Mouse (Mus musculus) urinary bladder, postnatal 36 days (tissue): ENCODE results near the gene Flnb.

Source experiments
- DNase-seq, 2 experiments: peaks; one replicate each; pipeline ENCODE4 v3.0.0; 2022; ENCODE audit warnings: low spot score in 2 of 2, mixed read lengths in 1 of 2

The Flnb gene

DNA sequence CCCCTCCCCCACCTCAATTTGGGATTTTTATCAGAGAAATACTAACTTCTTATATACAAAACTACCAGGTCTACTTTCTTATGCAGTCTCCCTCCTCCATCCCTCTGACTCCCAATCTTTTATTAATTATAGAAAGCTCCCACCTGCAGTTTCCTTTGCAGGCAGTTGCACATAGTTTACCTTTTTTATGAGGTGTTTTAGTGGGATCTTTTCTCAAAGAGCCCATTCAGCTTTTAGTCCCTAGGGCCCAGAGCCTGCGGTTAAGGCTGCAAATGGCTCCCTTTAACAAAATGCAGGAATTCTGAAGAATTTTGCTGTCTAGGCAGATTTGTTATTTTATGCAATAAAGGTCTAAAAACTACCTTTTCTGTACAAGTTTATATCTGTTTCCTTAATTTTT lies 78.9 kb downstream of the Flnb start:
- no peak for DNase-seq

DNA sequence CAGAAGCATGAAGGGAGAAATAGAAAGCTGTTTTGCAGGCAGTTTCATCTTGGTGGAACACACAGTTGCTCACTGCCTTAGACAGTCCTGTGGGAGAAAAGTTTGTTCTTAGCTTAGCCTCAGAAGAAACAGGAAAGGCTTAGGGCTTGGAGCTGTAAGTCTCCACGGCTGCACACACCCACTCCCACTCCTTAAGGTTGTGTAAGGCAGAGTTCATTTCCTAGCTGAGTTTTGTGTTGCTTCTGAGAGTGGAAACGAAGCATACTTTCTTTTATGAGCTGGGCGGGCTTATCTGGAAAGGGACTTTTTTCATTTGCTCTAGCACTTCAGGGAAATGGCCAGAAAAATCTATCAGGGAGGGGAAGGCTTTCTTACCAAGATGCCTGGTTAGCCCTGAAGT lies 82.2 kb downstream of the Flnb start:
- peak in 1 of 2 experiments; percentile 15 for DNase-seq

DNA sequence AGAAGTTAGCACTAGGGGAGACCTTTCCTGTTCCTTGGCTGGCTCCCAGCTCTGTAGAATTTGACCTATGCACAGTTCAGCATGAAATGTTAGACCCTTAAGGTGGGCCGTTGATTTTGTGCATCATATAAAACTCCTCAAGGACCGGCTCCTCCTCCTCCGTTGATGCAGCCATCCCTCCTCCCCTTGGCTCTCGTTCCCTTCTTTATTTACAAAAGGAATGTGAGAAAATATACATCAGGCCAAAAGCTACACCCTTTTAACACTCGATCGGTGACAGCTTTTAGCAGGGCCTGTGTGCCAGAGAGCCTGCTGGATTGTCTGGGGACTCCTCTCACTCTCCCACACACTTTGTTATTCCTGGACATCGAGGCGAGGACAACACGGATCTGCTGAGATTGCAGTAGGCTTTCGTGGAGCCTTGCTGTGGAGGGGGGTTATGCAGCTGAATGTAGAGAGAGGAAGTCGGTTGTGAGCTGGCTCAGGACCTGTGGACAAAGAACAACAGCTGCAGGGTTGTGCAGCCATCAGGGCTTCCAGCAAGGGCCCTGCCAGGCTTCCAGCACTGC lies 82.8 kb downstream of the Flnb start:
- peak; percentile 31 to 36 for DNase-seq

DNA sequence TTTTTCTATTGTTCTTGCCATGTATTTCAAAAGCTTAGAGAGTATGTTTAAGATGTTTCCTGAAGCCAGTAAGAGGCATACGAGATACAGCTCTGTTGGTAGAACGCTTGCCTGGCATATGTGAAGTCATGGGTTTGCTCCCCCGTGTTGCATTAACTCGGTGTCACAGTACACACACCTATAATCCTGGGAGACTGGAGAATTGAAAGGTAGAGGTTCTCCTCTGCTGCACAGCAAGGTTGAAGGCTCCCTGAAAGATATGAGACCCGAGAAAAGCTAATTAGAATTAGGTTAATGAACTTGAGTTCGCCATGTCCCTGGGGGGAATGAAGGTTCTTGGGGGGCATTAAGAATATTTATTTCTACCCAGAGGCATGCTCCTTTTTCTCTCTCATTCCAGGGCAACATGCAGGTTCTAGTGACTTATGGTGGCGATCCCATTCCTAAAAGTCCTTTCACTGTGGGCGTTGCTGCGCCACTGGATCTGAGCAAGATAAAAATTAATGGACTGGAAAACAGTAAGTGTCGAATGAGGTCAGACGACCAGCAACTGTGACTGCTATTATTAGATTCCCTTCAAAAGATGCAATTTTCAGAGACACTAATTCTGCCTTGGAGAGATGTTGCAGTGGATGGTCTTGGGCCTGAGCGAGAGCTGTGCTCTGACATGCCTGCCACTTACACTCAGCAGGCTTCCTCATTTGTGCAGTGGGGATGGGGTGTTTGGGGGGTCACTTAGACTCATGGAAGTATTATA lies 83.9 kb downstream of the Flnb start:
- DNase-seq, result no peak

DNA sequence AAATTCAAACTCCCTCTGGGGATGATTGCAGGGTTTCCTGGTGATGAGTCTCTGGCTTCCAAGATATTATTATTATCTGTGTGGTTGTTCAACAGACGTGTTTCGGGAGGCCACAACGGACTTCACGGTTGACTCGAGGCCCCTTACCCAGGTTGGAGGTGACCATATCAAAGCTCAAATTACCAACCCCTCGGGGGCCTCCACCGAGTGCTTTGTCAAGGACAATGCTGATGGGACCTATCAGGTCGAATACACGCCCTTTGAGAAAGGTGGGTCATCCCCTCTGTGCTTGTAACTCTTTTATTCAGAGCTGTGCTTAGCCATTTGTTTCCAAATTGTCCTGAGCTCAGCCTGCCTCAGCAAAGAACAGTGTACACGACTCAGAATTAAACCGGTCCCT lies 89.3 kb downstream of the Flnb start:
- DNase-seq, result no peak

DNA sequence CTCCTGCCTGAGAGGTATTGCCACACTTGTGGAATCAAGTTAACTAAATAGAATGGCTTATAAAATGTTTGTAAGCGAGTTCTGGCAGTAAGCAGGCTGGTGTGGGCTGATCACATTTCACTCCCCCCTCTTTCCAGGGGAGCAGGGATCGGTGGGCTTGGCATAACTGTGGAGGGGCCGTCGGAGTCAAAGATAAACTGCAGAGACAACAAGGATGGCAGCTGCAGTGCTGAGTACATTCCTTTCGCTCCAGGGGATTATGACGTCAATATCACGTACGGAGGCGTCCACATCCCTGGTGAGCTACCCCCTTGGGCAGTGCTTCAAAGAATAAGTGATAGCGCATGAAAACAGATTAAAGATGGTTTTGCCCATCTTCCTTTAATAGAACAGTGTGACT lies 91.7 kb downstream of the Flnb start:
- no peak for DNase-seq

DNA sequence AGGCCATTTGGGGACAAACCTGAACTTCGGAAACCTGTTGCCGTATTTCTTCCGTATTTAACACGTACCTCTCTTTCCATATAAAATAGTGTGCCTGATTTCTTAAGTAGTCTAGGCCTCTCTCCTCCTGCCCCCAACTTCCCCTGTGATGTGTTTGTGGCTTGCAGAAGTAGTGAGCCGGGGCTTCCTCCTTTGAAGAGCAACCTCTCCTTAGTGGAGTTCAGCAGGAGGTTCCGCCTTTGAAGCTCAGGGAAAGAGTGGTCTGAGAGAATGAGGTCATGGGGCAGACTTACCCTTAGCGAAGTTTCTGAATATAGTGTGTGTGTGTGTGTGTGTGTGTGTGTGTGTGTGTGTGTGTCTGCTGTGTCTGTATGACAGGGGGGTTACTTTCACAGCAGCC lies 96.1 kb downstream of the Flnb start:
- DNase-seq, result no peak

DNA sequence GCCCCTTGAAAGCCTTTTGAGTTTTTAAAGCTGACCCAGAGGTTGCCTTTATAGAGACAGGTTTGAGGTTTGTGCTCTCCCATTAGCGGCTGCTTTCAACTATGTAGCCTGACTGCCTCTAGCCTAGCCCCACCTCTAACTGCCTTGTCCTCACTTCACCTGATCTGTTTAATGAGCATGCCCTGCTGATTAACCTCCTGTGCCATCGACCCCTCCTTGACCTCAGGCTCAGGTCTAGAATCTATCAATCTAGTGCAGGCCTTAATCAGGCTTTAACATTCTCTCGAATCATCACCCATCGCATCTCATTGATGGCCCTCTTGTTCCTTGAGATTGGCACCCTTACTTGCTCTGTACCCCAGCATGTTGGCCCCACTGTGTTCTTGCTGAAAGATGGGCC lies 96.7 kb downstream of the Flnb start:
- no peak for DNase-seq

DNA sequence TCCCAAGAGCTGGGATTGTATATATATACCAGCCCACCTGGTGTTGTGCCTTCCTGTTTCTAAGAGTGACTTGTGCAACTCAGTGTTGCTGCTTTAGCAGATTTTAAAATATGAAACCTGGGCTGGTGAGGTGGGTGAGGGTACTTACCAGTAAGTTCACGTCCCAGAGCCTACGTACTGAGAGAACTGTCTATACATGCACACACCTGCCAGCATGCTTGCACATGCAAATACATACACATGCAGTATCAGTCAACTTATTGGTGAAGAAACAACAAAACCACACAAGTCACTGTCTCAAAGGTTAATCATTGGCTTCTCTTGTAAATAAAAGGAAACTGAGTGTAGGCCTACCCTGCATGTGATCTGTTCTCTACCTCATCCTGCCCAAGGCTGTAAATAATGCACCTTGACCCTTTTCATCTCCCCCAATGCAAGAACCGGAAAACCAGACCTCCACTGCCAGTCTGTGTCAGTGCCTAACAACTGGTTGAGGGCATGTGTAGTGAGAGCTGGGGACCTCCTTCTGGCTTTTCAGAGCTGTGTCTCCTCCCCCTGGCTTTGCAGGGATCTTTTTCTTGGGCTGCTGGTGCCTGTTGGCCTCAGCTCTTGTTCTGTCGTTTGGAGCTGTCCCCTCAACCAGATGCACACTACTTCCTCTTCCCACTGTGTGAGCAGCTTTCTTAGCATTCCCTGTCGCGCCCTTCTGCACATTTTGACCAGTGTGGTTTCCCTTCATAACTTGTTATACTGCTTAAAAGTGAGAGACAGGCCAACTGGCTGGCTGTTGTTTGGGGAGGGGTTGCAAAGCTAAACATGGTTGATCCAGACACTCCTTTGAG lies 100.6 kb downstream of the Flnb start:
- DNase-seq, result no peak

DNA sequence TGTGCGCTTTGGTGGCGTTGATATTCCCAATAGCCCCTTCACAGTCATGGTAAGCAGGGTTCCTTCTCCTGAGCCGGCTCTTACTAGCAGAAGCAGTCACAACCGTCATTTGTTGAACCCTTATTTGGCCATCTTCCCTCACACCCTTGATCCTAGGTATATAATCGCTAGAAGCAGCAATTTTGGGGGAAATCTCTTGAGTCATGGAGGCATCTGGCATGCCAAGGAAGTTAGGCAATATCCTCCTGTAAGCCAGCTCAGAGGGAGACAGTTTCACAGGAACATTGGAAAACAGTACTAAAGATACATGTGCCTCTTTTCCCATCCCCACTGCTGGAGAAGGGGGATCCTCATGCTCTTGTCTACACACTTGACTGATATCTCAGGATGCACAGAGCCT lies 101.6 kb downstream of the Flnb start:
- no peak for DNase-seq

DNA sequence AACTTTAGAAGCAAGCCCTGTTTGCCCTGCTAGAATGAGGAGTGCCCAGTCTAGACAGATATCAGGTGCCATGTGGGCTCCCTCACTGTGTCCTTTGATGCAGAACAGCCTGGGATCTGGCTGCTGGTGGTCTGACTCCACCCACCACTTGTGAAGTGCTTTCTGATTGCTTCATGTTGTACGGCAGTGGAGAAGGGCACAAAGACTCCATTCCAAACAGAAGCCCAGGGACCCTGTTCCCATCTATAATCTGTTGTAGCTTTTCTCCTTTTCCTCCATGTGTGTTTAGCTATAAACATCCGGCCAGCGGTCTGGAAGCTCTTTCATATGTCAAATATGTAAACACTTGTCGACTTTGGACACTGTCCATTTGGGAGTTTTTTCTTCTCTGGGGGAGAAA lies 102.2 kb downstream of the Flnb start:
- no peak for DNase-seq

DNA sequence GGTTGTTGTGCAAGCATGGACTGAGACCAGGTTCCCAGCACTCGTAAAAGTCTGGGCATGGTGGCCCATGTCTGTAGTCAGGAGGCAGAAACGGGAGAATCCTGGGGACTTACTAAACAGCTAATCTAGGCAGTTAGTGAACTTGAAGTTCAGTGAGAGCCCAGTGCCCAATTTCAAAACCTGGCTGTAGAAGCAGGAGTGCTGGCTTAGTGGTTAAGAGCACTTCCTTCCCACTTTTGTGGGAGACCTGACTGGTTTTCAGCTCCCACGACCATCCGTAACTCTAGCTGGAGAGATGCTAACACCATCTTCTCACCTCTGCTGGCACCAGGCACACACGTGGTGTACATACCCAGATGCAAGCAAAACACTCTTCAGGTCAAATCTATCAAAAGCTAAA lies 103.7 kb downstream of the Flnb start:
- DNase-seq, result no peak

DNA sequence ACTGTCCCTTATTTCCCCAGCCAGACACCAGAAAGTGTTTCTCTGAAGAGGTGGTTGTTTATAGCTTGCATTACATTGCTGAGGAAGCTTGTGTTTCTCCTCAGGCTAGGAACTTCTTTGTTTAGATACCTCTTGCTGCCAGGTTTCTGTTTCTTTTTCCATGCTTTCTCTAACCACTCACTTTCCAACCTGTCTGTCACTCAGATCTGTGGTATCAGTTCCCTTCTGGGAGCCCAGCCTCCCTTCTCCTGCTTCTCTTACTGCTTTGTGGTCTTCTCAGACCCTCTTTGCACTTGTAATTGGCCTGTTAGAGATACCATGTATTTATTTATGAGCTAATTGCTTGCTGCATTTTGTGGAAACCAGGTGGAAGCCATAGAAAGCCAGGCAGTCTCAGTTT lies 105.9 kb downstream of the Flnb start:
- DNase-seq, result no peak

DNA sequence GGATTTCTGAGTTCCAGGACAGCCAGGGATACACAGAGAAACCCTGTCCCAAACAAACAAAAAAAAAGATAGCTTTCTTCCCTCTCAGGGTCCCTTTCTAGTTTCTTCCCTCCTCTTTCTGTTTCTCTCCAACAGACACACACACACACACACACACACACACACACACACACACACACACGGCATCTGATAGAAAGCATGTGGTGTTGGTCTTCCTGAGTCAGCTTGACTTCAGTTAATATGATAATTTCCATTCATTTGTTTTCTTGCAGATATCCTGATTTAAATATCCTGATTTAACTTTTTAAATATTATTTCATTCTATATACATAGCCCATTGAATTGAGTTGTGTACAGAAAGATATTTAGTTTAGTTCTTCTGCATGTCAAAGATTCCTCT lies 110.6 kb downstream of the Flnb start:
- DNase-seq, result no peak

DNA sequence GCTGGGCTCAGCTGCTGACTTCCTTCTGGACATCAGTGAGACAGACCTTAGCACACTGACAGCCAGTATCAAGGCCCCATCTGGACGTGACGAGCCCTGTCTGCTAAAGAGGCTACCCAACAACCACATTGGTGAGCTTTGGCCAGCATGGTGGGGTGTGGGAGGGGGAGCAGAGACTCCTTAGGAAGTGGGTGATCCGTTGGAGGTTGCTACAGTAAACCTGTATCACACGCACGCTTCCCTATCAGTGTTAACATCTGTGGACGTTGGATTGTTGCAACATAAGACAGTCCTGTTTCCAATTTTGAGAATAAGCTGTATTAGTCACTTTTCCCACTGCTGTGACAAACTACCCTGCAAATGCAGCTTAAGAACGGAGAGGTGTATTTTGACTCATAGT lies 111.3 kb downstream of the Flnb start:
- no peak for DNase-seq

DNA sequence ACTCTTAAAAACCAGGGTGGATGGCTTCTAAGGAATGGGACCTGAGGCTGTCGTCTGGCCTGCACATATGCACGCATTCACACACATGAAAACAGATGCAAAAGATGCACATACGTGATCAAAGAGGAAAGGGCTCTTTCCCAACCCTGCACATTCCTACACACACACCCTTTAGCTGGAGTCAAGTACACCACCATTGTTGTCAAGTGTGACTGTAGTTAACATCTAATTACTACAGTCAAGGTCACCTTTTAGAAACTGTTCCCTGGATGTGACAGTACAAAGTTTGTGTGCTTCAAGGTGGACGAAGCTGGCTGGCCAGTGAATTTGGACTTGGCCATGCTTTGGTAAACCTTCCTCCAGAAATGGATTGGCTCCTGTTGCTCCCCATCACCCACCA lies 114.4 kb downstream of the Flnb start:
- no peak for DNase-seq

DNA sequence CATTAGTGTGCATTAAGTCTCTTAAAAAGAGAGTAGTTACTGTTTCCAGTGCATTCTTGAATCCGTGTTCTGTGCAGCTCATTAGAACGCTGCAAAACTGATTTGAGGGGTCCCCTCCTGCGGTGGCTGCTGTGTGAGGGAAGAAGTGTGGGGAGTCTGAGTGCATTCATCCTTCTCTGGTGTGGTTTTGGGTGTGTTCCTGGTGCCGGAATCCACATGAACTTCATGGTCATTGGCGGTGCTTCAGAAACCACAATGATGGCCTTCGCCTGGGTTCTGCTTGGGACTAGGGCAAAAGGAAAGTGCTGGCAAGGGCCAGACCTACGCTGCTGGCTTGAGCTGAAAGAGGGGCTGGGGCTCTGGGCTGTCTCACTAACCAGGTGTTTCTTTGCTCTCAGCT lies 116.4 kb downstream of the Flnb start:
- no peak for DNase-seq

DNA sequence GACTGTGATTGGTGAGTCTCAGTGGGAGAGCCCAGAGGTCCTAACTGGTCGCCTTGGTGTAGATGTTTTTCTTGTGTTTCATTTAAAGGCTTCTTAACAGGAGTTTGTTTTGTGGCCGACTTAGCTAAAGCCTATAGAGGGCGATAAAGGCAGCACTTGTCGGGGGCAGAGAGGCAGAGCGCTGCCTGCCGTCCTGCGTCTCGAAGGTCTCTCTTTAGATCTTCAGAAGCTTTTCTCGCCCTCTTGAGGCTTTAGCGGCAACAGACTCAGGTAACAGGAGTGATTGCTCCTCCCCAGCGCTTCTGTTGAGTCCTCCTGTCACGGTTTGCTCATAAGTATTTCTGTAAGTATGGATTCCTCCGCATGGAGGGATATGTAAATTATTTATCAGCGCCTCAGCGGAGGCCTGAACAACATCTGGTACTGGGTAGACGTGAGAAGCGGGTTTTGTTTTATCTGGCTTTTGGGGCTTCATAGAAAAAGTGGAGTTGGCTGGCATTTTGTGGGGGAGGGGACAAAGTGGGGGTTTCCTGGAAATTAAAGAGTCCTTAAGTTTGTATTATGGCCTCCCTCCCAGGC lies 119.4 kb downstream of the Flnb start:
- no peak for DNase-seq

DNA sequence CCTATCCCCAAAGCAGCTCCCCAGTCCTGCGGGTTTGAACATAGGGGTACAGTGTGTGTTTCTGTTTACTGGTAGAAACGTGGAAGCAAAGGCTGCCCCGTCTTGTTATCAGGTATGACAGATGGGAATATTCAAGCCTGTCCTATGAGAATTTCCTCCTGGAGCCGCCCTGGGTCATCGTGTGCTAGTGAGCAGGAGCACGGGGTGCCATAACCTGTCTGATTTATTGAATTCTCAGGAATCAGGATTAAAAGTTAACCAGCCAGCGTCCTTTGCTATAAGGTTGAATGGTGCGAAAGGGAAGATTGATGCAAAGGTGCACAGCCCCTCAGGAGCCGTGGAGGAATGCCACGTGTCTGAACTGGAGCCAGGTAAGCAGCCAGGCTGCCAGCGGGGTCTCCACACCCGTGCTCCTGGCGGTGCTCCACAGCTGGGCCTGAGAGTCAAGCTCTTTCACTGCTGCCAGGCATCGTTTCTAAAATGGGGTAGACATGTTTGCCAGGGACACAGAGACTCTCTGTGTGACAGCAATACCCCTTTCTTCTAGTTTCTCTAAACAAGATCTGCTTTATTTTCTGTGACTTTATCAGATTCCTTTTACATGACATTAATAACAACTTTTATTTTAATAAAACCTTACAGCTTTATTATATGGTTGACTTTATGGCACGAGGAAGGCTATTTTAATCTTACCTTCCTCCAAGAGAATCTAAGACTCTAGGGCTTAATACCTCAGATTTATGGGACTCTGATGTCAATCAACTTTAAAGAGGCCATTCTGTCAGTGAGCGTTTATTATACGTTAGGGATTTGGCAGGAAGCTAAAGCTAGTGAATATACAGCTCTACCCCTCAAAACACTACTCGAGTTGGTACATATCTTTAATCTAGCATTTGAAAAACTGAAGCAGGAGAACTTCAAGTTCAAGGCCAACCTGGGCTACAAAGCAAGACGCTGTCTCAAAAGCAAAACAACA lies 121.3 kb downstream of the Flnb start:
- DNase-seq, result no peak

DNA sequence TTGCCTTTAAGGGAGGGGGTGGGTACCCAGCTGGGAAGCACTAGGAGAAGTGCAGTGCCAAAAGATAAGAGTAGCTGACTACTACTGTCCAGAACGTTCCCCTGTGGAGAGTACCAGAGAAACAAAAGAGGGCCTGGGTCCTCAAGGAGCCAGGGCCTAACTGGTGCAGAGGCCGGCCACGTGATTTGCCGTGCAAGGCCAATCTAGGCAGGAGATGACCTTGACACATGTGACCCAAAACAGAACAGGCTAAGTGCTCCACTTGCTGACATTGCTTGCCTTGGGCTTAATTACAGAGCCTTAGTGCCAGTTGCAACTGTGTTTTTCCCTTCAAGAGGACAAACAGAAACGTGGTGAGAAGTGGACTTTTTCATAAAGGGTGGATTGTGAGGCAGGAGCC lies 123.7 kb downstream of the Flnb start:
- DNase-seq, result no peak

DNA sequence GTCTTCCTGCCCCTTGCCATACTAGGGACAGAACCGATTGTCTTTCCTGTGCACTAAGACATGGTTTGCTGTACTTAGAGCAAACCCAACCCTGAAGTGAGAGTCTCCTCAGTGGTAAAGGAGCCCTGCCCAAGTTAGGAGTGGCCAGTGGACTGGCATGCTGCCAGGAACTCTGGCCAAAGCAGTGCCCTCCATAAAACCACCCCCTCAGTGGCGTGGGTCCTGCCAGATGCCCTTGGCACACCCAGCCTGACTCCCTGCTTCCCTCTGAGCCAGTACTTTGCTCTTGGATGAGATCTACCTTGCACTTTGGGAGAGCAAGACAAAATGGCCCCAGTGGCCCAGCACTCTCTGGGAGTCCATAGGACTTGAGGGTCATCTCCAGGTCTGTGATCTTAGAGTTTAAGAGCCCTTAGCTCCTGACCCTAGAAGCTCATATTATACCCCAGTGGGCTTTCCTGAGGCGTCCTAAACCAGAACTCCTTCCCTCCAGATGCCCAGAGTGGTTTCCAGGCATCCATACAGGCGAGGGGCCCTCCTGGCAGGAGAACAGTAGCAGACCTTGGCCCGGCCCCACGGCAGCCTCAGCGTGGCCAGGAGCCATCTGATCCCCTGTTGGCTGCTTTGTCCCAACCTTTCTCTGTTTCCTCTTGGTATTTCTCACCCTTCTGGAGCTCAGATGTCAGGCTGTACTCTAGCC lies 125.5 kb downstream of the Flnb start:
- peak in 1 of 2 experiments; percentile 29 for DNase-seq
